Mouse (Mus musculus): ENCODE measurements at regions not wholly inside any gene's neighbourhood (a gene's known extent, or its start where the extent isn't known, plus 50 kb on each side); places are given as distances from the start of the nearest gene placed in this dataset.
"Not testable (repeated sequence)": the region's sequence is repeated elsewhere in the genome, so short reads cannot be mapped to it uniquely, and the experiment has no call there.

GRCm38 (mm10) chr2:114723971-114724666, 69.4 kb upstream of the Dph6 start:
- no peak for DNase-seq (ENCODE audit: low spot score in 2 of 2)

GRCm38 (mm10) chr2:114727197-114727596, 72.4 kb upstream of the Dph6 start:
- no peak for DNase-seq (ENCODE audit: low spot score in 2 of 2)

GRCm38 (mm10) chr2:114734861-114735569, 80.3 kb upstream of the Dph6 start:
- no peak for DNase-seq (ENCODE audit: low spot score in 2 of 2)

- DNase-seq (ENCODE audit: low spot score in 2 of 2) = no peak
Observed at GRCm38 (mm10) chr2:114739421-114740212, 84.9 kb upstream of the Dph6 start.

GRCm38 (mm10) chr2:114763276-114763675, 108.5 kb upstream of the Dph6 start:
- DNase-seq (ENCODE audit: low spot score in 2 of 2) = no peak

- DNase-seq (ENCODE audit: low spot score in 2 of 2) = not testable (repeated sequence)
Observed at GRCm38 (mm10) chr2:114773723-114774122, 119.0 kb upstream of the Dph6 start.

GRCm38 (mm10) chr2:114774278-114774677, 119.5 kb upstream of the Dph6 start:
- no peak for DNase-seq (ENCODE audit: low spot score in 2 of 2)

GRCm38 (mm10) chr2:114775532-114775931, 120.8 kb upstream of the Dph6 start:
- DNase-seq (ENCODE audit: low spot score in 2 of 2) = no peak

GRCm38 (mm10) chr2:114776176-114776575, 121.4 kb upstream of the Dph6 start:
- DNase-seq (ENCODE audit: low spot score in 2 of 2) = no peak

- DNase-seq (ENCODE audit: low spot score in 2 of 2) = no peak
Observed at GRCm38 (mm10) chr2:114782450-114782849, 127.7 kb upstream of the Dph6 start.

GRCm38 (mm10) chr2:114784191-114784590, 129.4 kb upstream of the Dph6 start:
- DNase-seq (ENCODE audit: low spot score in 2 of 2) = no peak

GRCm38 (mm10) chr2:114788251-114788650, 133.5 kb upstream of the Dph6 start:
- DNase-seq (ENCODE audit: low spot score in 2 of 2) = no peak

- DNase-seq (ENCODE audit: low spot score in 2 of 2) = peak; percentile 4 to 6
Observed at GRCm38 (mm10) chr2:114796630-114797290, 142.0 kb upstream of the Dph6 start.

GRCm38 (mm10) chr2:114797291-114797650, 142.5 kb upstream of the Dph6 start:
- peak; percentile 29 to 43 for DNase-seq (ENCODE audit: low spot score in 2 of 2)

- DNase-seq (ENCODE audit: low spot score in 2 of 2) = no peak
Observed at GRCm38 (mm10) chr2:114803241-114803640, 148.5 kb upstream of the Dph6 start.

GRCm38 (mm10) chr2:114803928-114804327, 149.2 kb upstream of the Dph6 start:
- DNase-seq (ENCODE audit: low spot score in 2 of 2) = no peak

- DNase-seq (ENCODE audit: low spot score in 2 of 2) = no peak
Observed at GRCm38 (mm10) chr2:114805436-114806047, 150.8 kb upstream of the Dph6 start.

- DNase-seq (ENCODE audit: low spot score in 2 of 2) = no peak
Observed at GRCm38 (mm10) chr2:114808046-114808445, 153.3 kb upstream of the Dph6 start.

GRCm38 (mm10) chr2:114812141-114812902, 157.6 kb upstream of the Dph6 start:
- DNase-seq (ENCODE audit: low spot score in 2 of 2) = no peak

- no peak for DNase-seq (ENCODE audit: low spot score in 2 of 2)
Observed at GRCm38 (mm10) chr2:114812903-114813290, 158.1 kb upstream of the Dph6 start.

- DNase-seq (ENCODE audit: low spot score in 2 of 2) = no peak
Observed at GRCm38 (mm10) chr2:114822657-114823056, 167.9 kb upstream of the Dph6 start.

Data from frontal cortex, postnatal 36 days (tissue).